Mouse (Mus musculus) ES-E14 (cell line): ENCODE results near the gene Tshz2.

ENCODE experiments used
- CHD2 ChIP-seq: IDR thresholded peaks from 2 replicates; pipeline ENCODE4 v1.6.1; 2014; ENCODE audit warnings: mild to moderate bottlenecking, low read depth, low read length, inconsistent platforms
- HCFC1 ChIP-seq: IDR thresholded peaks from 2 replicates; pipeline ENCODE4 v1.6.1; 2012; ENCODE audit warnings: low read length, inconsistent platforms, borderline replicate concordance; ENCODE audit not compliant: insufficient read depth
- ZNF384 ChIP-seq: IDR thresholded peaks from 2 replicates; pipeline ENCODE4 v1.6.1; 2012; ENCODE audit warnings: low read depth, low read length, inconsistent platforms

DNA sequence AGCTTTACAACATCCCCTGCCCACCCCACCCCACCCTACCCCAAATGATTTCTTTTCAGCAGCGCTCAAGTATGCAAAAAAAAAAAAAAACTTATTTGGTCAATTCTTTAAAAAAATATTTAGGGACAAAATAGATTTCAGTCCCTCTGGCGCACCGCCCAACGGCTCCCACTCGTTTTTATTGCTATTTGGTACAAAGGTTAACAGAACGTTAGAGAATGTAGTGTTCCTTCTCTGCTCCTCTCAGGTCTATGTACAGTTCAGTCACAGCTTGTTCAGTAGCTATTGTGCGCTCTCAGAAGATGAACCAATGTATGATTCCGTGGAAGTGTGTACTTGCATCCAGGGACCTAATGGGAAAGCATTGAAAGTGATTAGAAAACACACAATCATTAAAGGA, 477.5 kb downstream of the Tshz2 start:
- no peak for TF ChIP-seq HCFC1
- TF ChIP-seq ZNF384 = no peak
- no peak for TF ChIP-seq CHD2
